Mouse (Mus musculus) cortical plate, adult 2 months (tissue): ENCODE measurements at regions not wholly inside any gene's neighbourhood (a gene's known extent, or its start where the extent isn't known, plus 50 kb on each side); places are given as distances from the start of the nearest gene placed in this dataset.

Experiments used
- CTCF ChIP-seq: fragments of 200-500 bp; IDR thresholded peaks from 2 replicates; pipeline ENCODE4 v1.5.1; 2011; ENCODE audit warnings: mild to moderate bottlenecking, control low read depth, low read length; ENCODE audit not compliant: insufficient read depth; ENCODE audit errors: extremely low read depth
- POLR2A ChIP-seq: fragments of 200-500 bp; IDR thresholded peaks from 2 replicates; pipeline ENCODE4 v1.6.1; 2011; ENCODE audit warnings: mild to moderate bottlenecking, low read length, control low read depth; ENCODE audit not compliant: insufficient read depth; ENCODE audit errors: extremely low read depth

DNA sequence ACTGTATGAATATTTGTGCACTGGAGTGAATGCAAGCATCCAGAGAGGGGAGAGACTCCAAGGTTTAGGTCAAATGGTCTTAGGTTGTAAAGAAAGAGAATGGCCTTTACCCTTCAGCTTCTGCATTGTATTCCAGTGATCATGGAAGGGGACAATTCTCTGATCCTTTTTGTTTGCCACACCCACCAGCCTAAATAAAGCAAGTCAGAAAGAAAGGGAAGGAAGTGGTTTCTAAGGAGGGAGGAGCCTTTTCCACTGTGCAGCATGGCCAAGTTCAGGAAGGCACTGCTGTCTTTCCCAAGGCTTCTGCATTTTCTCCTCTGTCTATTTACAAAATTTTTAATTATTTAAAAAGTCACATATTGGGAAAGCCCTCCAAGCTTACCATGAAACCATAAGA, 197.5 kb upstream of the Sp8 start:
- TF ChIP-seq CTCF (no peak), POLR2A (no peak)
